Mouse (Mus musculus) heart, embryonic 16.5 days (tissue): ENCODE measurements around the gene Acvr1b. TPM values are rescaled to one million over a fixed set of nuclear protein-coding genes. Genes with fewer than 3 reads are reported as not detected.

Experiments used
- ATAC-seq: fragments of 200-750 bp; cut with Nextera tagmentation; replicated peaks from 2 replicates; pipeline ENCODE4 v1.8.0; 2017; ENCODE audit warnings: moderate number of reproducible peaks; ENCODE audit not compliant: insufficient read depth, low FRiP score; ENCODE audit errors: extremely low read depth
- H3K27ac ChIP-seq: fragments of 300-500 bp; sonication (generic); 2 replicates; pipeline ENCODE4 v1.5.1; 2014; ENCODE audit warnings: mild to moderate bottlenecking, low read length, control low read depth, moderate library complexity
- H3K27me3 ChIP-seq: fragments of 300-500 bp; sonication (generic); 2 replicates; pipeline ENCODE4 v1.6.1; 2014; ENCODE audit warnings: low read length, mixed read lengths; ENCODE audit not compliant: control insufficient read depth, insufficient read depth
- H3K36me3 ChIP-seq: fragments of 300-500 bp; sonication (generic); 2 replicates; pipeline ENCODE4 v1.6.1; 2014; ENCODE audit not compliant: control insufficient read depth, insufficient read depth
- H3K4me1 ChIP-seq: fragments of 300-500 bp; sonication (generic); 2 replicates; pipeline ENCODE4 v1.6.1; 2014; ENCODE audit warnings: low read length, mixed read lengths; ENCODE audit not compliant: control insufficient read depth, insufficient read depth
- H3K4me2 ChIP-seq: fragments of 300-500 bp; sonication (generic); 2 replicates; pipeline ENCODE4 v1.6.1; 2014; ENCODE audit warnings: low read depth, mild to moderate bottlenecking, control low read depth, low read length
- H3K4me3 ChIP-seq: fragments of 300-500 bp; sonication (generic); 2 replicates; pipeline ENCODE4 v1.5.1; 2014; ENCODE audit warnings: mild to moderate bottlenecking, control low read depth, low read length
- H3K9ac ChIP-seq: fragments of 300-500 bp; sonication (generic); 2 replicates; pipeline ENCODE4 v1.6.1; 2014; ENCODE audit warnings: low read length, control low read depth
- H3K9me3 ChIP-seq: fragments of 300-500 bp; sonication (generic); replicated peaks from 2 replicates; pipeline ENCODE4 v1.6.1; 2016; ENCODE audit warnings: low read length; ENCODE audit not compliant: control insufficient read depth
- WGBS: fragments of 180-500 bp; shearing (Covaris S2); extraction: QIAGEN DNeasy Blood & Tissue Kit; methylation state at CpG from one replicate; pipeline ENCODE4 v1.1.7; 2014; 5-methylcytosine and 5-hydroxymethylcytosine counted together
- polyA plus RNA-seq: library from polyadenylated mRNA; unstranded; fragments of >200 nt; fragmentation: Nextera tagmentation; extraction: Ambion mirVana; gene quantifications from 2 replicates; pipeline ENCODE4 v1.2.1, GENCODE M21; 2015

Acvr1b gene
- polyA plus RNA-seq, 1 experiment from 2014 or later = 7.1 TPM

DNA sequence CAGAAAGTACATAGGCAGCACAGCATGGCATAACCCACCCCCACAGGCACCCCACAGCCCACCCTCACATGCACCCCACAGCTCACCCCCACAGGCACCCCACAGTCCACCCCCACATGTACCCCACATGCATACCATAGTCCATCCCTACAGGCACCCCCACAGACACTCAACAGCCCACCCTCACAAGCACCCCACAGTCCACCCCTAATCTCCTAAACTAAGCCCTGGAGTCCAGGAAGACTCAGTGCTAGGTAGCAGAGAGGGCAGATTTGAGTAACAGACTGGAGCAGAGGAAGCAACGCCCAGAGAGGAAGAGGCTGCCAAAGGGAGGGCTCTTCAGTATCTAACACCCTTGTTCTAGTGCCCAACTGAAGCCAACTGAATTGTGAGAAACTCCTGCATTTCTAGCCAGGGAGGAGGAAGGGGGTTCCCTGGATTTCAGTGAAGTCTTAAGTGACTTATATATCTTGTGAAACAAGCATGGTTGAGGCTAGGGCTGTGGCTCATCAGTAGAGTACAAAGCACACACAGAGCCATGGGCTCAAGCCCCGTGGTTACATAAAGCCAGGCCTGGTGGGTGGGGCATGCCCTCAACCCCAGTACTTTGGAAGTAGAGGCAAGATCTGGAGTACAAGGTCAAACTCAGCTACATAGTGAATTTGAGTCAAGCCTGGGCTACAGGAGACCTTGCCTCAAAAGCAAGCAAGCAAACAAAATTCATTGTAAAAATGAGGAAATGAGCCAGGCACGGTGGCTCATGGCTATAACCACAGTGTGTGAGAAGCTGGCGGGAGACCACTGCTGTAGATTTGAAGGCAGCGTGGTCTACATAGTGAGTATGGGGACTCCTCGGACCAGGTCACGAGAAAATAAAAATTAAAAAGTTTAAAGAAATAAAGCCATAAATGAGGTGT lies 18.9 kb upstream of the Acvr1b start:
- Histone ChIP-seq H3K9me3 (peaks cover 8% of the 10 kb centered on the region), H3K27ac (no peak overlapping the region), H3K9ac (no peak overlapping the region), H3K4me1 (0 out of 2 replicates have a peak, but pooled peaks cover 2% of the 10 kb centered on the region), H3K4me3 (no peak overlapping the region), H3K4me2 (no peak overlapping the region), H3K27me3 (no peaks in the 10 kb centered on the region), H3K36me3 (no peaks in the 10 kb centered on the region)
- ATAC-seq = no peak
- WGBS = 75% methylated on average over 7 of the region's 7 CpGs

DNA sequence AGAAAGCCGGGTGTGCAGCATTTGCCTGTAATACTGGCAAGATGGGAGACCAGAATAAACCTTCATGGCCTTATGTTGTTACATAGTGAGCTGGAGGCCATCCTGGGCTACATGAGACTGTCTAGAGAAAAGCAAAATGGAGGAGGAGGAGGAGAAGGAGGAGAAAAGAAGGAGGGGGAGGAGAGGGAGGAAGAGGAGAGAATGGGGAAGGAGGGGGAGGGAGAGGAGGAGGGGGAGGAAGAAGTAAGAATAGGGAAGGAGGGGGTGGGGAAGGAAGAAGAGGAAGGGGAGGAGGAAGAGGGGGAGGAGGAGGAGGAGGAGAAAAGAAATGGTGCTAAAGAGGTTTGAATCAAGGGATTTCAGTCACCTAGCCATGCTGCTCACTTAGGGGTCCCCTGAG lies 13.7 kb upstream of the Acvr1b start:
- H3K27me3 ChIP-seq = no peaks in the 10 kb centered on the region
- H3K4me1 ChIP-seq = peaks cover 19% of the 10 kb centered on the region
- no peak overlapping the region for H3K4me2 ChIP-seq
- no peak for ATAC-seq
- WGBS = 20% methylated on average over 1 of the region's 1 CpGs
- no peaks in the 10 kb centered on the region for H3K36me3 ChIP-seq
- peaks cover 8% of the 10 kb centered on the region for H3K9me3 ChIP-seq
- H3K27ac ChIP-seq = no peak overlapping the region
- H3K4me3 ChIP-seq = no peak overlapping the region
- H3K9ac ChIP-seq = no peak overlapping the region

DNA sequence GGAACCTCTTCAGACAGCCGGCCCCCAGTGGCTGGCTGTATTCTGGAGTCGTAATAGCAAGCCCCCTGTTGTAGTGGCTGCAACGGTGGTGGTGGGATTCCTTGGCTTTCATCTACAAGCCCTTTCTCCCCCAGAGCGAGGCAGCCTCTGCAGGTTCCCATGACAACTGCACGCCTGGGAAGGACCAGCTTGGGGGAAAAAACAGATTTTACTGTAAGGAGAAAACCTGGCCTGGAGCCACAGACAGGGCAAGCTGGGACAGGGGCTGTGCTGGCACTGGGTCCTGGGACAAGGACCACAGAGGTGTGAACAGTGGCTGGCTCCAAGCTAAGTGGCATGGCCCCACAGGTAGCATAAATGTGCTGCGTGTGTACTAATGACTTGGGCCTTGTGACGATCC lies 13.3 kb upstream of the Acvr1b start:
- H3K36me3 ChIP-seq = no peaks in the 10 kb centered on the region
- no peak overlapping the region for H3K4me3 ChIP-seq
- H3K27ac ChIP-seq = no peak overlapping the region
- peaks cover 19% of the 10 kb centered on the region for H3K4me1 ChIP-seq
- H3K9me3 ChIP-seq = peaks cover 8% of the 10 kb centered on the region
- no peak overlapping the region for H3K4me2 ChIP-seq
- no peak for ATAC-seq
- H3K27me3 ChIP-seq = no peaks in the 10 kb centered on the region
- no peak overlapping the region for H3K9ac ChIP-seq
- 41% methylated on average over 7 of the region's 7 CpGs for WGBS

DNA sequence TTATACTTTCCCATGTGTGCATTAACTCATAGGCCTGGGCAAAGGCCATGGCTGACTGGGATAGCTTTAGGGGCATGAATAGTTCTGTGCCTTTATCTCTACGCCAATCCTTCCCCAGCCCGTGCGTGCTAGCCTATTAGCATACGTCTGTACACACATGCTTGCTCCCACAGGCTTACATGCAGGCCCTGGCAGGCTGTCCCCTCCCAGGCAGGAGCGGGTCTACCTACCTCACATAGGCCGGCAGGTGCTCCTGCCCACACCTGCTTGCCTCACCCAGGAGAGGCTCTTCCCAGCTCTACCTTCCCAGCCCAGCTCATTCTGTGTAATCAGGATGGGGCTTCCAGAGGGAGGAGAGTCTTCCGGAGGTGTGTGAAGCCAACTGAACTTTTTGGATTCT lies 12.3 kb upstream of the Acvr1b start:
- Histone ChIP-seq H3K4me2 (no peak overlapping the region), H3K27ac (no peak overlapping the region), H3K27me3 (no peaks in the 10 kb centered on the region), H3K9me3 (peaks cover 7% of the 10 kb centered on the region), H3K4me3 (no peak overlapping the region), H3K9ac (no peak overlapping the region), H3K4me1 (peaks cover 22% of the 10 kb centered on the region), H3K36me3 (no peaks in the 10 kb centered on the region)
- no peak for ATAC-seq
- 81% methylated on average over 7 of the region's 7 CpGs for WGBS

DNA sequence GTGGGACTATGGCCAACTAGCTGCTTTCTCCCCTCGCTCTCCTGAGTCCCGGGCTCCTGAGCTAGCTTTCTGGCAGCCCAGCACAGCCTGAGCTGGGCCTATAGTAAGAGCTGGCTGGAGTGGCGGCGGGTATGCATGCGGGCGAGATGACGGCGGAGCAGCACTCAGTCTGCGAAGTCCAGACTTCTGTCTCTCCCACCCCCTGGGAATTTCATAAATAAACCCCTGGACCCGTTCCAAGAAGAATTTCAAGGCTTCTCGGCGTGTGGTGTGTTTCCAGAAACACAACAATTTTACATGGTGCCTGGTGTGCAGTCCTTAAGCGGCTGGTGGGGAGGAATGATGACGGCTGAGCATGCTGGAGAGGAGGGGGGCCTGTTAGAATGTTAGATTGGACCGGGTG lies 10.8 kb upstream of the Acvr1b start:
- peak; percentile 50; the same call in 1 of the 2 replicates for ATAC-seq
- no peaks in the 10 kb centered on the region for H3K27me3 ChIP-seq
- no peak overlapping the region for H3K4me3 ChIP-seq
- H3K9me3 ChIP-seq = no peaks in the 10 kb centered on the region
- H3K4me2 ChIP-seq = no peak overlapping the region
- peaks cover 22% of the 10 kb centered on the region for H3K4me1 ChIP-seq
- no peaks in the 10 kb centered on the region for H3K36me3 ChIP-seq
- peak overlapping the region; percentile 20; the same call in 1 of the 2 replicates for H3K9ac ChIP-seq
- WGBS = 29% methylated on average over 15 of the region's 15 CpGs
- H3K27ac ChIP-seq = no peak overlapping the region

DNA sequence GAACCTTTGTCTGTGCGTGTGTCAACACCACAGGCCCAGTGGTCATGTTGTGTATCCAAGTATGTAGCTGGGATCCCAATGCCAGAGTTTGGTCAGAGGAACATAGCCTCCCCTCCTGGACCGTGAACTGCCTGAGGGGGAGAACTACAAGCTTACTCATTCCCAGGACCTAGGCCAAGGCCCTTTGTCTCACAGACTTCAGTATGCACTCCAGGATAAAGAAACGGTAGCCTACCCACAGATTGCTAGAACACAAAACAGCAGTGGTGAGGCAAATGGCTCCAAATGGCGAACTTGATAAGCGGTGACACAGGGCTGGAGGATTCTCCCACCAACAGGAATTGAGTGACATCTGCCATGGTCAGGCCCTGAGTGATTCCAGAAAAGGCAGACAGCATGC lies 10.0 kb upstream of the Acvr1b start:
- Histone ChIP-seq H3K4me2 (no peak overlapping the region), H3K27me3 (no peaks in the 10 kb centered on the region), H3K9me3 (no peaks in the 10 kb centered on the region), H3K27ac (no peak overlapping the region), H3K9ac (no peak overlapping the region), H3K4me3 (no peak overlapping the region), H3K36me3 (no peaks in the 10 kb centered on the region), H3K4me1 (peaks cover 22% of the 10 kb centered on the region)
- ATAC-seq = no peak; the same call in 1 of the 2 replicates
- 46% methylated on average over 5 of the region's 5 CpGs for WGBS

DNA sequence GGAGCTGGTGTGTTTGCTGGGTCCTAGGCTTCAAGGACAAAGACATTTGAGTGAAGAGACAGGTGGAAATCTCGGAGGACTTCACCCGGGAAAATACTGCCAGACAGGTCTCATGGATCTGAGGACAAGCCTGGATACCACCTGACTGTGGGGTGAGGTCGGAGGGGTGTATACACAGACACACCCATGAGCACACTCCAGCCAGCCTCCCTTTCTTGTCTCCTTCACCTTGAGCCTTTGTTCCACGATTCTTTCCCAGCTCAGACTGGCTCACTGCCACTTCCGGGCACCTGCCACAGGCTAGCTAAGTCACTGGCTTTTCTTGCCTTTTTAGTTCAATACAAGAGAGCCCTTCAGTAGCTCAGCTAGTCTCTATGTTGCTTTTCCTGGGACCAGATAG lies 9.6 kb upstream of the Acvr1b start:
- 55% methylated on average over 5 of the region's 5 CpGs for WGBS
- H3K36me3 ChIP-seq = no peaks in the 10 kb centered on the region
- no peak overlapping the region for H3K27ac ChIP-seq
- no peak overlapping the region for H3K4me2 ChIP-seq
- H3K9ac ChIP-seq = no peak overlapping the region
- ATAC-seq = no peak
- H3K9me3 ChIP-seq = no peaks in the 10 kb centered on the region
- H3K4me3 ChIP-seq = no peak overlapping the region
- no peaks in the 10 kb centered on the region for H3K27me3 ChIP-seq
- H3K4me1 ChIP-seq = peaks cover 22% of the 10 kb centered on the region

DNA sequence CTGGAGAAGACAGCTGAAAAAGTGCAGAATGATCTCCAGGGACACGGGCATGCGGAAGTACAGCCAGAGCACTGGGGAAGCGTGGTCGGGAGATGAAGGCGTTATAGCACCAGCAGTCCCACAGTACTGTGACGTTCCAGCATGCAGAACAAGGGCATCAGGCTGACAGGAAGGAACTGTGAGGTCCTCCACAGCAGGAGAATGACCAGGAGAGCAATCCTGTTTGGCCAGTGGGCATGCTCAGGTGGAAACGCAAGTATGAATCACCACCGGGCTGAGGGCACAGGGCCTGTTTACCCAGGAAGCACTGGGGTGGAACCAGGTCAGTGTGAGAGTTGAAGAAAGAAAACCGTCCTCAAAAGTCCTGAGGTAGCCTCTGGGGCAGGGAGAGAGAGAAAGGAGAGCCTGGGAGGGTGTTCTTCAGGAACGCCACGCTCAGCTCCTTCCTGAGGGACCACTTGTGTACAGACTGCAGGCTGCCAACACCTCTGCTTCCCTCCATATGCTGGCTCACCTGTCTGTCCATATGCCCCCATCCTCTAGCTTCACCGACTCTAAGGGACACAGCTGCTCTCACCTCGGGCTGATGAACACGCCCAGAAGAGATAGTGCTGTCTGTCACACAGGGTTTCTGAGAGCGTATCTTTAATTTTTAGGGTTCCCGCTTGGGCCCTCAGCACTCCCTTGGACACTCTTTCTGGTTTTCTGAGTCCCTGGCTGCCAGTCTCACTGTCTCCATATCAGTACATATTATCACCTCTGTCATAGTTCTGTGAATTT lies 8.0 kb upstream of the Acvr1b start:
- WGBS = 58% methylated on average over 16 of the region's 16 CpGs
- H3K9ac ChIP-seq = no peak overlapping the region

DNA sequence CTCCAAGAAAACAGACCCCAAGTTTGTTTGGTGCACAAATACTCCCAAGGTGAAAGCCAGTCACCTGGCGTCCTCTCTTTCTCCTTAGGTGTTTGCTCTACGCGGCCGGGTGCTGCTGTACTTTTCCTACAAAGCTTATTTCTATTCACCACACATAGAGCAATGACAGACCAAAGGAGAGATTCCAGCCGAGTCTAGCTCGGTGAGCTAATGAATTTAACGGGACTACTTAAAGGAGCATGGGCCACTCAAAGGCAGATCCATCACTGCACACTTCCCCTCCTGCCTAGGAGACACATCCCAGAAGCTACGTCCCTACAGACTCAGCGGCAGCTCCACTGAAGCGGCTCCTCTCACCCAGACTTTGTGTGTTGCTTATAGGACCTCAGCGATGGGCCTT lies 6.3 kb upstream of the Acvr1b start:
- Histone ChIP-seq H3K4me1 (peaks cover 18% of the 10 kb centered on the region), H3K9me3 (no peaks in the 10 kb centered on the region), H3K9ac (no peak overlapping the region), H3K4me2 (no peak overlapping the region), H3K36me3 (no peaks in the 10 kb centered on the region), H3K4me3 (no peak overlapping the region), H3K27me3 (no peaks in the 10 kb centered on the region), H3K27ac (no peak overlapping the region)
- 61% methylated on average over 11 of the region's 11 CpGs for WGBS
- ATAC-seq = no peak

More for the DNA sequence above, 8.0 kb upstream of the Acvr1b start:
- no peaks in the 10 kb centered on the region for H3K27me3 ChIP-seq
- H3K27ac ChIP-seq = no peak overlapping the region
- H3K36me3 ChIP-seq = no peaks in the 10 kb centered on the region
- no peak for ATAC-seq
- H3K4me2 ChIP-seq = no peak overlapping the region
- H3K9me3 ChIP-seq = no peaks in the 10 kb centered on the region
- H3K4me3 ChIP-seq = no peak overlapping the region
- H3K4me1 ChIP-seq = peaks cover 20% of the 10 kb centered on the region
